Mouse (Mus musculus) CH12.LX (cell line): ENCODE data around the gene Olfr1495. TPM values are rescaled to one million over a fixed set of nuclear protein-coding genes. Genes with fewer than 3 reads are reported as not detected.

ENCODE experiments used
- DNase-seq: peaks from one replicate; pipeline ENCODE4 v3.0.0-alpha.2; 2013; ENCODE audit errors: extremely low read depth
- H3K27ac ChIP-seq: 2 replicates; pipeline ENCODE4 v1.5.1; 2012; ENCODE audit warnings: low read depth, mild to moderate bottlenecking, control low read depth, moderate library complexity; ENCODE audit not compliant: insufficient read depth
- H3K27me3 ChIP-seq: replicated peaks from 2 replicates; pipeline ENCODE3; 2012; ENCODE audit warnings: inconsistent platforms
- H3K36me3 ChIP-seq, 2 experiments: replicated peaks in 1 of 2; 2 replicates each; pipeline versions ENCODE3 to v1.6.1; 2012; ENCODE audit warnings: inconsistent platforms in 1 of 2, low read length in 1 of 2, mild to moderate bottlenecking in 1 of 2, mixed read lengths in 1 of 2, moderate library complexity in 1 of 2; ENCODE audit not compliant: control insufficient read depth in 1 of 2, insufficient read depth in 1 of 2
- H3K4me1 ChIP-seq, 2 experiments: 2 replicates each; pipeline ENCODE4 v1.6.1; 2012; ENCODE audit warnings: inconsistent platforms in 1 of 2, moderate library complexity in 1 of 2; ENCODE audit not compliant: insufficient read depth in 2 of 2, control insufficient read depth in 1 of 2
- H3K4me2 ChIP-seq: 2 replicates; pipeline ENCODE4 v1.6.1; 2012; ENCODE audit warnings: low read depth, mild to moderate bottlenecking, control low read depth; ENCODE audit not compliant: poor library complexity, insufficient read depth, severe bottlenecking
- H3K4me3 ChIP-seq, 3 experiments: fragments of 150-350 bp in 1 of 3; sonication (generic) in 1 of 3; replicated peaks in 1 of 3; 2 replicates each; pipeline versions ENCODE3 to v1.5.1; 2011 to 2012; ENCODE audit warnings: low read depth in 2 of 3, low read length in 2 of 3, mild to moderate bottlenecking in 2 of 3, moderate library complexity in 2 of 3, control low read depth in 1 of 3, improper control_type of control experiment in 1 of 3, inconsistent platforms in 1 of 3, mixed read lengths in 1 of 3; ENCODE audit not compliant: poor library complexity in 1 of 3
- H3K79me2 ChIP-seq: replicated peaks from 2 replicates; pipeline ENCODE4 v1.6.1; 2012; ENCODE audit warnings: mild to moderate bottlenecking, moderate library complexity; ENCODE audit not compliant: control insufficient read depth, poor library complexity, insufficient read depth, severe bottlenecking; ENCODE audit errors: extremely low read depth
- H3K9ac ChIP-seq: 2 replicates; pipeline ENCODE4 v1.6.1; 2012; ENCODE audit warnings: low read depth, mild to moderate bottlenecking, control low read depth, moderate library complexity; ENCODE audit not compliant: insufficient read depth
- H3K9me3 ChIP-seq: replicated peaks from 2 replicates; pipeline ENCODE3; 2012; ENCODE audit warnings: low read length, inconsistent platforms, mixed read lengths
- BHLHE40 ChIP-seq: IDR thresholded peaks from 2 replicates; pipeline ENCODE4 v1.6.1; 2011; ENCODE audit warnings: mild to moderate bottlenecking, low read depth, low read length, improper control_type of control experiment
- CHD2 ChIP-seq: IDR thresholded peaks from 2 replicates; pipeline ENCODE4 v1.6.1; 2011; ENCODE audit warnings: low read length, improper control_type of control experiment
- EP300 ChIP-seq: IDR thresholded peaks from 2 replicates; pipeline ENCODE4 v1.6.1; 2011; ENCODE audit warnings: low read length, improper control_type of control experiment
- ETS1 ChIP-seq: conservative IDR thresholded peaks from 2 replicates; pipeline ENCODE4 v1.6.1; 2012; ENCODE audit warnings: low read depth, mild to moderate bottlenecking, inconsistent platforms, low read length, improper control_type of control experiment, moderate library complexity
- GABPA ChIP-seq: IDR thresholded peaks from 2 replicates; pipeline ENCODE4 v1.6.1; 2012; ENCODE audit warnings: low read depth, low read length, improper control_type of control experiment, inconsistent platforms; ENCODE audit not compliant: insufficient replicate concordance
- IRF4 ChIP-seq: IDR thresholded peaks from 2 replicates; pipeline ENCODE4 v1.6.1; 2014; ENCODE audit warnings: low read depth, mild to moderate bottlenecking, inconsistent platforms, low read length, improper control_type of control experiment
- JUN ChIP-seq: IDR thresholded peaks from 2 replicates; pipeline ENCODE4 v1.6.1; 2011; ENCODE audit warnings: low read depth, mild to moderate bottlenecking, low read length, improper control_type of control experiment, moderate library complexity; ENCODE audit not compliant: insufficient read depth
- KAT2A ChIP-seq: IDR thresholded peaks from 2 replicates; pipeline ENCODE4 v1.6.1; 2012; ENCODE audit warnings: low read length, improper control_type of control experiment, inconsistent platforms; ENCODE audit not compliant: insufficient replicate concordance
- MAX ChIP-seq: IDR thresholded peaks from 2 replicates; pipeline ENCODE4 v1.6.1; 2011; ENCODE audit warnings: low read length, improper control_type of control experiment
- MXI1 ChIP-seq: IDR thresholded peaks from 2 replicates; pipeline ENCODE4 v1.6.1; 2011; ENCODE audit warnings: mild to moderate bottlenecking, low read depth, low read length, improper control_type of control experiment
- POLR2AphosphoS2 ChIP-seq: IDR thresholded peaks from 2 replicates; pipeline ENCODE4 v1.6.1; 2011; ENCODE audit warnings: low read depth, low read length, improper control_type of control experiment
- TCF12 ChIP-seq: IDR thresholded peaks from 2 replicates; pipeline ENCODE4 v1.6.1; 2014; ENCODE audit warnings: low read depth, mild to moderate bottlenecking, inconsistent platforms, low read length, improper control_type of control experiment
- UBTF ChIP-seq: IDR thresholded peaks from 2 replicates; pipeline ENCODE4 v1.6.1; 2012; ENCODE audit warnings: low read depth, mild to moderate bottlenecking, inconsistent platforms, low read length, improper control_type of control experiment, moderate library complexity
- USF1 ChIP-seq: IDR thresholded peaks from 2 replicates; pipeline ENCODE4 v1.6.1; 2014; ENCODE audit warnings: low read depth, mild to moderate bottlenecking, inconsistent platforms, low read length, improper control_type of control experiment
- ZKSCAN1 ChIP-seq: IDR thresholded peaks from 2 replicates; pipeline ENCODE4 v1.6.1; 2012; ENCODE audit warnings: low read depth, inconsistent platforms, low read length, improper control_type of control experiment, borderline replicate concordance
- ZMIZ1 ChIP-seq: IDR thresholded peaks from 2 replicates; pipeline ENCODE4 v1.6.1; 2012; ENCODE audit warnings: low read depth, mild to moderate bottlenecking, inconsistent platforms, low read length, improper control_type of control experiment
- dilution Hi-C: fragments of 300-500 bp; cut with MboI; formaldehyde crosslinking; loops from 2 replicates; pipeline ENCODE4 v1.14.3; 2020; ENCODE audit warnings: low sequenced_read_pairs; ENCODE audit not compliant: extremely low pct_unique_long_range_greater_than_20kb, extremely low pct_ligation_motif_present
- in situ Hi-C: fragments of 300-500 bp; cut with MboI; formaldehyde crosslinking; loops from 3 replicates; pipeline ENCODE4 v1.14.3; 2019; ENCODE audit warnings: low sequenced_read_pairs, low pct_ligation_motif_present, low pct_unique_long_range_greater_than_20kb, mixed read lengths
- polyA plus RNA-seq: library from polyadenylated mRNA; unstranded; fragments of >175 nt; gene quantifications from 2 replicates; pipeline ENCODE4 v1.2.1, GENCODE M21; 2012; ENCODE audit warnings: low read depth; ENCODE audit not compliant: insufficient read length
- total RNA-seq, 2 experiments: library from RNA; depleted of rRNA; stranded (reverse); fragments of 300-350 nt in 1 of 2; fragments of >200 nt in 1 of 2; gene quantifications; 2 replicates each; pipeline ENCODE4 v1.2.3; 2012 to 2014

The Olfr1495 gene
- total RNA-seq (2012; rRNA removed) (not detected in 2 replicates), total RNA-seq (2014; rRNA removed) (not detected in 2 replicates), polyA plus RNA-seq (not detected in 2 replicates)

DNA sequence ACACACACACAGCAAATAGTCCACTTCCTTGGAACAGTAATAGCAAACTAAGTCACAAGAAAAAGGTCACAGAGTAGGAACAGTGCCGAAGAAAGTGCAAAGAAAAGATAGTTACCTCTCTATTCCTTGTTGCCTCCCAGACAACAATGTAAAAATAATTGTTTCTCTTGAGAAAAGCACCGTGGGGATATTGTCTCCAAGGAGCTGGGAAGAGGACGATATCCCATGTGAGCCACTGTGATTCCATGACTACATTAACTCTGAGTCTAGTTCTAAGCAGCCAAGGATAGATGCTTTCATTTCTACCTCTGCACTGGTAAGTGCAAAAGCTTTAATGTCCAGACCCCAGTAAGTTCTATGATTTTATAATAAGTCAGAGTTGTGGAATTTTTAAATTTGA lies at the start of gene Olfr1495:
Gene Olfr1495 (plus strand): TSS at position 301 of the 400 bp plus-strand sequence.
- no peak within 1 kb of the TSS for H3K4me2 ChIP-seq
- H3K27me3 ChIP-seq, result no peaks in the 10 kb centered on the region
- H3K27ac ChIP-seq, result no peak within 1 kb of the TSS
- dilution Hi-C loops, result no loop called here
- no peak within 1 kb of the TSS for H3K4me3 ChIP-seq
- TF ChIP-seq EP300 (no peak), MXI1 (no peak), BHLHE40 (no peak), CHD2 (no peak), ZMIZ1 (no peak), POLR2AphosphoS2 (no peak), TCF12 (no peak), IRF4 (no peak), UBTF (no peak), USF1 (no peak), GABPA (no peak), KAT2A (no peak), ETS1 (no peak), ZKSCAN1 (no peak)
- TF ChIP-seq, all 38 proteins: peak for 0
- DNase-seq, result no peak
- H3K4me1 ChIP-seq, result no peaks in the 10 kb centered on the region
- H3K9ac ChIP-seq, result no peak within 1 kb of the TSS
- H3K9me3 ChIP-seq, result no peaks in the 10 kb centered on the region
- H3K79me2 ChIP-seq, result no peaks in the 10 kb centered on the region
- in situ Hi-C loops, result no loop called here
- no peaks in the 10 kb centered on the region for H3K36me3 ChIP-seq

DNA sequence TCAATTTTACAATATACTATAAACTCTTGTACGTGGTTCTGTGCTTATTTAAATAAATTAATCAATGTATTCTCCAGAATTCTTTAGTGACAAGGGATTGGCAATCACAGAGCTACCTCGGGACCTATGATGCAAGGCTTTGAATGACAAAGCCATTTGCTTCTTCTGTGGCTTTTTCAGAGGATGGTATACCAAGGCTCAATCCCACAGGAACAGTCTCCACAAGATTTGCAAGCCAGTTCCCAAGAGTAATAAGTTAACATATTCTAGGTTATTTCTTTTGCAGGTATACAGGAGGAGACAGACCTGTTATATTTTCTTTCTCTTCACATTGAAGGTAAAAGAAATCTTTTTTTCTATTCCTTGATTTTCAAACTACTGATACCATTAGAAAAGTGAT lies 41.4 kb upstream of the Olfr1495 start, which contains the start of gene Olfr1493-ps1:
Gene Olfr1493-ps1 (plus strand): TSS at position 301 of the 400 bp plus-strand sequence.
- Histone ChIP-seq H3K27ac (no peak within 1 kb of the TSS), H3K79me2 (no peaks in the 10 kb centered on the region), H3K9me3 (no peaks in the 10 kb centered on the region), H3K36me3 (no peaks in the 10 kb centered on the region), H3K4me3 (no peak within 1 kb of the TSS), H3K4me2 (no peak within 1 kb of the TSS), H3K9ac (no peak within 1 kb of the TSS), H3K27me3 (no peaks in the 10 kb centered on the region), H3K4me1 (no peaks in the 10 kb centered on the region)
- DNase-seq, result no peak
- dilution Hi-C loops (no loop called here), in situ Hi-C loops (no loop called here)
- TF ChIP-seq MAX (no peak), ZMIZ1 (no peak), POLR2AphosphoS2 (no peak), JUN (no peak)
